Mouse (Mus musculus): ENCODE measurements around the gene Nectin4. TPM values are rescaled to one million over a fixed set of nuclear protein-coding genes. Genes with fewer than 3 reads are reported as not detected.

The Nectin4 gene
- polyA plus RNA-seq, 1 experiment, result 0.06 TPM

DNA sequence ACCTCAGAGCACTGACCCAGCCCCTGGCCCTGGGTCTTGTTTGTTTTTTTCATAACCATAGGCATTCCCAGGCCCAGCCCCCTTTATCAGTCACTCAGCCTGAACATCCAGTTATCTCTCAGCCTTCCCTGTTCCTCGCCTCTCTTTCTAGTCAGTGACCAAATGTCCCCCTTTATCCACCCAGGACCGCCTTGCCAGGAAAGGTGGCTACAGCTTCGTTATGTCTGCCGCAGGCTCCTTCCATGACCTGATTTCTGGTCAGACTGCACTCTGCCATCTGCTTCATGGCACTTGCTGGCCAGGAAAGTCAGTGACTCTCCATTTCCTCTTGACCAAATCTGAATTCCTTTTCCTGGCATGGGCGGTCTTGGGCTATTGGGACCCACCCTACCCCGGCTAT is 8.4 kb downstream of the Nectin4 start:
- Histone ChIP-seq H3K36me3 (ENCODE audit: control insufficient read depth, insufficient read depth) (no peaks in the 10 kb centered on the region), H3K79me3 (ENCODE audit: low read depth) (no peaks in the 10 kb centered on the region), H3K4me3 (ENCODE audit: insufficient read depth, poor library complexity, severe bottlenecking) (no peak overlapping the region), H3K79me2 (ENCODE audit: control insufficient read depth, insufficient read depth) (no peaks in the 10 kb centered on the region), H3ac (ENCODE audit: control insufficient read depth, insufficient read length, low read depth) (no peak overlapping the region), H3K27me3 (ENCODE audit: control insufficient read depth, insufficient read depth, insufficient read length) (no peaks in the 10 kb centered on the region)
- TF ChIP-seq CEBPB (IDR thresholded peaks at IDR 0.05; ENCODE audit: low read depth) (no peak), FOSL1 (IDR thresholded peaks at IDR 0.05; ENCODE audit: insufficient read depth, low read length, poor library complexity, severe bottlenecking) (no peak), MYOD1 (IDR thresholded peaks at IDR 0.05; ENCODE audit: control insufficient read depth, insufficient read length, low read depth) (no peak)

DNA sequence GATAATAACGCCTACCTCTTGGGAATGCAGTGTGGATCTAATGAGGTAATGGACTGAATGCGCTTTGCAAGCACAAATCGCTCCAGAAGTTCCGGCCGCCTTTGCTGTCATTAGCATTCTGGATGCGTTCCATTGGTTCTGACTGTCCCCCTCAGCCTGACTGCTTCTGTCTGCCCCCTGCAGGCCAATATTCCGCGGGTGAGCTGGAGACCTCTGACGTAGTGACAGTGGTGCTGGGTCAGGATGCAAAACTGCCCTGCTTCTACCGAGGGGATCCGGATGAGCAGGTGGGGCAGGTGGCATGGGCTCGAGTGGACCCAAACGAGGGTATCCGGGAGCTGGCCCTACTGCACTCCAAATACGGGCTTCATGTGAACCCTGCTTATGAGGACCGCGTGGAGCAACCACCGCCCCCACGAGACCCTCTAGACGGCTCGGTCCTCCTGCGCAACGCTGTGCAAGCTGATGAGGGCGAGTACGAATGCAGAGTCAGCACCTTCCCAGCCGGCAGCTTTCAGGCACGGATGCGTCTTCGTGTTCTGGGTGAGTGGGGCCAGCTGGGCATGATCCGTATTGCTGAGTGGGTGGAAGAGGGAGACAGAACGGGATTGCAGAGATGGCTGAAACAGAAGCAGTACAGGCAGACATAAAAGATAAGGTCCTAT is 10.2 kb downstream of the Nectin4 start:
- no peak for TF ChIP-seq MAX (IDR thresholded peaks at IDR 0.05)
- no peak for TF ChIP-seq FOSL1 (IDR thresholded peaks at IDR 0.05; ENCODE audit: insufficient read depth, low read length, poor library complexity, severe bottlenecking)
- TF ChIP-seq CEBPB (IDR thresholded peaks at IDR 0.05; ENCODE audit: low read depth), result no peak
- TF ChIP-seq CTCF (IDR thresholded peaks at IDR 0.05; ENCODE audit: control insufficient read depth, insufficient read depth, insufficient read length), result peak; percentile 62
- Histone ChIP-seq H3K27me3 (ENCODE audit: control insufficient read depth, insufficient read depth, insufficient read length) (no peaks in the 10 kb centered on the region), H3K79me3 (ENCODE audit: low read depth) (no peaks in the 10 kb centered on the region), H3K36me3 (ENCODE audit: control insufficient read depth, insufficient read depth) (no peaks in the 10 kb centered on the region), H3ac (ENCODE audit: control insufficient read depth, insufficient read length, low read depth) (peak overlapping the region; percentile 47), H3K4me3 (ENCODE audit: insufficient read depth, poor library complexity, severe bottlenecking) (no peak overlapping the region), H3K79me2 (ENCODE audit: control insufficient read depth, insufficient read depth) (no peaks in the 10 kb centered on the region)

DNA sequence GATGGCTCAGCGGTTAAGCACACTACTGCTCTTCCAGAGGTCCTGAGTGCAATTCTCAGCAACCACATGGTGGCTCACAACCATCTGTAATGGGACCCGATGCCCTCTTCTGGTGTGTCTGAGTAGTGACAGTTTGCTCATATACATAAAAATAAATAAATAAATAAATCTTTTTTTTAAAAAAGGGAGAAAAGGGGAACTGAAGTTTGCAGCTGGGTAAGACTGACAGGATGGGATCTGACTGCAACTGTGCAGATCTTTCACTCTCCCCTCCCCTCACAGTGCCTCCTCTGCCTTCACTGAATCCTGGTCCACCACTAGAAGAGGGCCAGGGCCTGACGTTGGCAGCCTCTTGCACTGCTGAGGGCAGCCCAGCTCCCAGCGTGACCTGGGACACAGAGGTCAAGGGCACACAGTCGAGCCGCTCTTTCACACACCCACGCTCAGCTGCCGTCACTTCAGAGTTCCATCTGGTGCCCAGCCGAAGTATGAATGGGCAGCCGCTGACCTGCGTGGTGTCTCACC is 12.3 kb downstream of the Nectin4 start:
- Histone ChIP-seq H3K4me3 (ENCODE audit: insufficient read depth, poor library complexity, severe bottlenecking) (no peak overlapping the region), H3K79me3 (ENCODE audit: low read depth) (no peaks in the 10 kb centered on the region), H3K36me3 (ENCODE audit: control insufficient read depth, insufficient read depth) (no peaks in the 10 kb centered on the region), H3K79me2 (ENCODE audit: control insufficient read depth, insufficient read depth) (no peaks in the 10 kb centered on the region), H3ac (ENCODE audit: control insufficient read depth, insufficient read length, low read depth) (no peak overlapping the region), H3K27me3 (ENCODE audit: control insufficient read depth, insufficient read depth, insufficient read length) (no peaks in the 10 kb centered on the region)
- no peak for TF ChIP-seq FOSL1 (IDR thresholded peaks at IDR 0.05; ENCODE audit: insufficient read depth, low read length, poor library complexity, severe bottlenecking)
- no peak for TF ChIP-seq MYOD1 (IDR thresholded peaks at IDR 0.05; ENCODE audit: control insufficient read depth, insufficient read length, low read depth)

DNA sequence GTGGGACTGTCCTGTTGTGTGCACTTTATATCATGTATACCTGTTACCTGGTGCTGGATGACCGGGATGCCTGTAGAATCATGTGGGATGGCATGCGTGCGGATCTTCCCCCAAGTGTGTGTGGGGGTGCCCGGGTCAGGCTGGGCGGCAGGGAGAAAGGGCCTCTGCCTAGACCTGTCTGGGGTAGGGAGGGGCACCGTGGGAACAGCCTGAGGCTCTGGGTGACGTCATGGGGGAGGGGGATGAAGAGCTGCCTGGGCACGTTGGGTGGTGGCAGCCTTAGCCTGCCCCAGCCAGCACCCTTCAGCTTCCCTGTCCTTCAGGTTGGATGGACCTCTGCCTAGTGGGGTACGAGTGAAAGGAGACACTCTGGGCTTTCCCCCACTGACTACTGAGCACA is 14.5 kb downstream of the Nectin4 start:
- no peaks in the 10 kb centered on the region for H3K27me3 ChIP-seq (ENCODE audit: control insufficient read depth, insufficient read depth, insufficient read length)
- no peak overlapping the region for H3ac ChIP-seq (ENCODE audit: control insufficient read depth, insufficient read length, low read depth)
- no peak for TF ChIP-seq MYOD1 (IDR thresholded peaks at IDR 0.05; ENCODE audit: control insufficient read depth, insufficient read length, low read depth)
- no peak for TF ChIP-seq MYOG (IDR thresholded peaks at IDR 0.05; ENCODE audit: control insufficient read depth, extremely low read depth, insufficient read length)
- no peak for TF ChIP-seq CEBPB (IDR thresholded peaks at IDR 0.05; ENCODE audit: low read depth)
- TF ChIP-seq MAX (IDR thresholded peaks at IDR 0.05), result no peak
- no peak for TF ChIP-seq USF1 (IDR thresholded peaks at IDR 0.05; ENCODE audit: low read depth)
- TF ChIP-seq FOSL1 (IDR thresholded peaks at IDR 0.05; ENCODE audit: insufficient read depth, low read length, poor library complexity, severe bottlenecking), result no peak
- TF ChIP-seq CTCF (IDR thresholded peaks at IDR 0.05; ENCODE audit: control insufficient read depth, insufficient read depth, insufficient read length), result no peak
- no peaks in the 10 kb centered on the region for H3K79me3 ChIP-seq (ENCODE audit: low read depth)
- no peaks in the 10 kb centered on the region for H3K36me3 ChIP-seq (ENCODE audit: control insufficient read depth, insufficient read depth)
- no peaks in the 10 kb centered on the region for H3K79me2 ChIP-seq (ENCODE audit: control insufficient read depth, insufficient read depth)
- no peak overlapping the region for H3K4me3 ChIP-seq (ENCODE audit: insufficient read depth, poor library complexity, severe bottlenecking)

DNA sequence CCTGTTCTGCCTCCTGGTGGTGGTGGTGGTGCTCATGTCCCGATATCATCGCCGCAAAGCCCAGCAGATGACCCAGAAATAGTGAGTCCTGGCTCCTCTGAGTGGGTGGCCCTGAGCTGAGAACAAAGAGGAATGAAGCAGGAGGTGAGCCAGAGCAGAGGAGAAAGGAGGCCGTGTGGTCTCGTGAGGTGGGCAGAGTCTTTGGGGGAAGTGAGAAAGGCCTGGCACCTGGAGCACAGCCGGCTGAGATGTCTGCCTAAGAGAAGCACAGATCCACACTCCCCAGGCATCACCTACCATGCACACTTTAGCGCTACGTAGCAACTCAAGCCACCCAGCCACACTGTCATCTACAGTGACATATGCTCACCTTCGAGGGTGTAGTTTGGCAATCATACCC is 15.3 kb downstream of the Nectin4 start:
- TF ChIP-seq MAX (IDR thresholded peaks at IDR 0.05) (no peak), USF1 (IDR thresholded peaks at IDR 0.05; ENCODE audit: low read depth) (no peak), MYOG (IDR thresholded peaks at IDR 0.05; ENCODE audit: control insufficient read depth, extremely low read depth, insufficient read length) (no peak), CTCF (IDR thresholded peaks at IDR 0.05; ENCODE audit: control insufficient read depth, insufficient read depth, insufficient read length) (no peak), FOSL1 (IDR thresholded peaks at IDR 0.05; ENCODE audit: insufficient read depth, low read length, poor library complexity, severe bottlenecking) (no peak), MYOD1 (IDR thresholded peaks at IDR 0.05; ENCODE audit: control insufficient read depth, insufficient read length, low read depth) (no peak), CEBPB (IDR thresholded peaks at IDR 0.05; ENCODE audit: low read depth) (no peak)
- H3K79me2 ChIP-seq (ENCODE audit: control insufficient read depth, insufficient read depth), result no peaks in the 10 kb centered on the region
- H3K27me3 ChIP-seq (ENCODE audit: control insufficient read depth, insufficient read depth, insufficient read length), result no peaks in the 10 kb centered on the region
- H3K36me3 ChIP-seq (ENCODE audit: control insufficient read depth, insufficient read depth), result no peaks in the 10 kb centered on the region
- no peaks in the 10 kb centered on the region for H3K79me3 ChIP-seq (ENCODE audit: low read depth)
- no peak overlapping the region for H3K4me3 ChIP-seq (ENCODE audit: insufficient read depth, poor library complexity, severe bottlenecking)
- no peak overlapping the region for H3ac ChIP-seq (ENCODE audit: control insufficient read depth, insufficient read length, low read depth)

DNA sequence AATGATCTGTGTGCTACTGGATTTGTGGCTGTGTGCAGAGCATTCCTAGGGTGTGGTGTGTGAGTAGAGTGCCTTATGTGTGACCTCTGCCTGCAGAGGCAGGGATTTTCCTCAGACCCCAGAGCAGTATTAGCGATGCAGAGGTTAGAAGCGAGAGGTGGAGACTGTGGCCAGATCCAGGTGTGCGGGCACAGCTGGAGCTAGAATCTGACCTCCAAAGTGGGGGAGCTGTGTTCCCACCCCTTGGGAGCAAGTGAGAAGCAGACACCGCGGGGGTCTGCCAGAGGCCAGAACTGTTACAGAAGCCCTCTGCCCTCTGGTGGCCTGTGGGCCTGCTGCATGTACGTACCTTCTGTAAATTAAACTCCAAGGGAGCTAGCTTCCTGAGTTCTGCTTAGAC is 17.2 kb downstream of the Nectin4 start:
- no peak overlapping the region for H3K4me3 ChIP-seq (ENCODE audit: insufficient read depth, poor library complexity, severe bottlenecking)
- peak; percentile 15 for TF ChIP-seq CTCF (IDR thresholded peaks at IDR 0.05; ENCODE audit: control insufficient read depth, insufficient read depth, insufficient read length)
- no peak for TF ChIP-seq CEBPB (IDR thresholded peaks at IDR 0.05; ENCODE audit: low read depth)

More for the DNA sequence above, 17.2 kb downstream of the Nectin4 start:
- Histone ChIP-seq H3ac (ENCODE audit: control insufficient read depth, insufficient read length, low read depth) (no peak overlapping the region), H3K79me3 (ENCODE audit: low read depth) (no peaks in the 10 kb centered on the region), H3K27me3 (ENCODE audit: control insufficient read depth, insufficient read depth, insufficient read length) (no peaks in the 10 kb centered on the region), H3K36me3 (ENCODE audit: control insufficient read depth, insufficient read depth) (no peaks in the 10 kb centered on the region), H3K79me2 (ENCODE audit: control insufficient read depth, insufficient read depth) (no peaks in the 10 kb centered on the region)

Measured in C2C12 (cell line).